Mouse (Mus musculus) adrenal gland, postnatal 36 days (tissue): Measurements from ENCODE around the gene Edn1. TPM values are rescaled to one million over a fixed set of nuclear protein-coding genes. Genes with fewer than 3 reads are reported as not detected.
A peak's percentile ranks its signal among the peaks of the same experiment; 100 is the strongest.

Source experiments
- DNase-seq, 2 experiments: peaks; one replicate each; pipeline ENCODE4 v3.0.0; 2021; ENCODE audit warnings: mixed read lengths in 1 of 2
- long read RNA-seq, 2 experiments: library from polyadenylated mRNA; stranded (forward); transcript quantifications; one replicate each; pipeline ENCODE4 v2.0.0; 2021; ENCODE audit warnings: borderline sequencing depth in 2 of 2
- total RNA-seq, 2 experiments: library from RNA; stranded (reverse); gene quantifications; 2 replicates each; pipeline ENCODE4 v1.2.3; 2021

Edn1 gene
- total RNA-seq: 1 to 10 TPM; 1.3 to 2.5 TPM
- long read RNA-seq, experiment 1, partial matches to known transcripts: 0 of 1 reads
- long read RNA-seq, experiment 1, other reads (novel, unspliced or antisense): 0 of 1 reads
- long read RNA-seq, experiment 2: 0 reads

- DNase-seq: peak; percentile 52 to 60
Observed at GRCm38 (mm10) chr13:42301161-42301721, at the start of gene Edn1. Gene Edn1, plus strand, starts transcription at chr13:42301476.

- no peak for DNase-seq
Observed at GRCm38 (mm10) chr13:42253821-42254220, 47.5 kb upstream of the Edn1 start.

- no peak for DNase-seq
Observed at GRCm38 (mm10) chr13:42255105-42255504, 46.2 kb upstream of the Edn1 start.

- no peak for DNase-seq
Observed at GRCm38 (mm10) chr13:42258422-42258821, 42.9 kb upstream of the Edn1 start.

GRCm38 (mm10) chr13:42260667-42261066 lies 40.6 kb upstream of the Edn1 start:
- DNase-seq: no peak

- no peak for DNase-seq
Observed at GRCm38 (mm10) chr13:42270051-42270450, 31.2 kb upstream of the Edn1 start.

- no peak for DNase-seq
Observed at GRCm38 (mm10) chr13:42276774-42277454, 24.4 kb upstream of the Edn1 start.

GRCm38 (mm10) chr13:42277751-42278150 lies 23.5 kb upstream of the Edn1 start:
- no peak for DNase-seq

GRCm38 (mm10) chr13:42285896-42286295 lies 15.4 kb upstream of the Edn1 start:
- DNase-seq: peak; percentile 39 to 49

GRCm38 (mm10) chr13:42286768-42287167 lies 14.5 kb upstream of the Edn1 start:
- DNase-seq: no peak

- no peak for DNase-seq
Observed at GRCm38 (mm10) chr13:42292593-42292992, 8.7 kb upstream of the Edn1 start.

- DNase-seq: no peak
Observed at GRCm38 (mm10) chr13:42298302-42298701, 3.0 kb upstream of the Edn1 start.

- DNase-seq: no peak
Observed at GRCm38 (mm10) chr13:42298766-42299165, 2.5 kb upstream of the Edn1 start.

- DNase-seq: peak; percentile 82 to 90
Observed at GRCm38 (mm10) chr13:42300567-42300966, 709 bp upstream of the Edn1 start.

GRCm38 (mm10) chr13:42301961-42302861 lies 935 bp downstream of the Edn1 start:
- no peak for DNase-seq

- DNase-seq: peak in 1 of 2 experiments; percentile 16
Observed at GRCm38 (mm10) chr13:42303180-42303929, 2.1 kb downstream of the Edn1 start.

- no peak for DNase-seq
Observed at GRCm38 (mm10) chr13:42304139-42304538, 2.9 kb downstream of the Edn1 start.

GRCm38 (mm10) chr13:42306870-42307800 lies 5.9 kb downstream of the Edn1 start:
- peak in 1 of 2 experiments; percentile 12 for DNase-seq

GRCm38 (mm10) chr13:42308368-42309103 lies 7.3 kb downstream of the Edn1 start:
- no peak for DNase-seq

GRCm38 (mm10) chr13:42309804-42310203 lies 8.5 kb downstream of the Edn1 start:
- no peak for DNase-seq
